Mouse (Mus musculus): ENCODE measurements around the gene Clns1a. TPM values are rescaled to one million over a fixed set of nuclear protein-coding genes. Genes with fewer than 3 reads are reported as not detected.
A peak's percentile ranks its signal among the peaks of the same experiment; 100 is the strongest.

Clns1a gene
- polyA plus RNA-seq, 1 experiment from 2014 or later = 134 TPM

DNA sequence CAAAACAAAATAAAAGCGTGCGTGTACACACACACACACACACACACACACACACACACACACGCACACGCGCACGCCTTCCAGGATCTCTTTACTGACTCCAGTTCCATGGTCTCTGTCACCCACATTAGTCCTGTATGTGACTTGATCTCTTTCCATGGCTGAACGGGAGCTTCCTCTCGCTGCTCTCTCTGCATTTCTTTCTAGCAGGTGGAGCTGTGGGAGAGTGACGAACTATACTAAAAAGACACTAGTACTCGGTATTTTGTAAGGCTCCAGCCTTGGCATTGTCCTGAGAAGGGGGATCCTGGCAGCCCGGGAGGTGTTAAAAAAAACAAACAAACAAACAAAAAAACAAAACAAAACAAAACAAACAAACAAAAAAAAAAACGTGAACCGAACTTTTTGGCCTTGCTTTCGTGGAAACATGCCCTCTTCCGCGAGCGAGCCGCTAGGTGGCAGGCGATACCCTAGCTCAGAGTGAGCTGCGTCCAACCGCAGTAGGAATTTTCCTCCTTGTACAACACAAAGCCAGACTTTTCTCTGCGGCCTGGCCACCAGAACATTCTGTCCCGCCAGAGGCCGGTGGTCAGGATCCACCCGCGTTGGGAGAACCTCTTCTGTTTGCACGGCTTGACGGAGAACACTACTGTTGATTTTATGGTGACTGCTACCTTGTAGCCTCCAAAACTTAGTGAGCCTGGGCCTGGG lies 51.5 kb downstream of the Clns1a start:
- peak; percentile 80; the same call in 1 of the 2 replicates for ATAC-seq (ENCODE audit: insufficient read depth, low FRiP score)

DNA sequence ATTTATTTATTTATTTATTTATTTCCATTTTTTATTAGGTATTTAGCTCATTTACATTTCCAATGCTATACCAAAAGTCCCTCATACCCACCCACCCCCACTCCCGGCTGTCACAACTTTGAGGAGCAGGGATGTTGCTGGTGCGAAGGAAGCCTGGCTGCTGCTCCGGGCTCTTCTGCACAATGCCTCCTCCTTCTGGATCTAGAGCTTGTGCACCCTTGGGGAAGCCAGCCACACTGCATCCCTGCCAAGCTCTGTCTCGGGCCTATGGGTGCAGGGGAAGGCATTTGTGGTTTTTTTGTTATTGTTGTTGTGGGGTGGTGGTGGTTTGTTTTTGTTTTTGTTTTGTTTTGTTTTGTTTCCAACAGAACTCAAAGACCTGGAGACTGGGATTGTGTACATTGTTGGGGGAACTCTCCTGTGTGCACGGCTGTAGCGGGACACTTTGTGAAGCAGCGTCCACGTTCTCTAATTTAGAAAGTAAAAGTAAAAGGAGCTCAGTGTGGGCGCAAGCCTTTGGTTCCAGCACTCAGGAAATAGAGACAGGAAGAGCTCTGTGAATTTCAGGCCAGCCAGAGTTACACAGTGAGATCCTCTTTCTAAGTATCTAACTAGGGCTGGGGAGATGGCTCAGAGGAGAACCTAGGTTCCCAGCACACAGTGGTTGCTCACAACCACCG lies 52.2 kb downstream of the Clns1a start:
- H3K4me3 ChIP-seq (replicated peaks; ENCODE audit: low read length) = peak overlapping the region; percentile 27
- H3K4me2 ChIP-seq (ENCODE audit: low read depth, low read length) = peak overlapping the region; percentile 49
- no peaks in the 10 kb centered on the region for H3K27me3 ChIP-seq (ENCODE audit: control insufficient read depth, insufficient read depth, low read length)
- no peaks in the 10 kb centered on the region for H3K9me3 ChIP-seq (replicated peaks; ENCODE audit: control insufficient read depth, low read length)
- H3K36me3 ChIP-seq (ENCODE audit: control insufficient read depth, insufficient read depth, low read length) = no peaks in the 10 kb centered on the region
- 57% methylated on average over 10 of the region's 10 CpGs for WGBS
- peak overlapping the region; percentile 62 for H3K9ac ChIP-seq (ENCODE audit: low read length)
- H3K27ac ChIP-seq (ENCODE audit: low read length) = peak overlapping the region; percentile 52
- ATAC-seq (ENCODE audit: insufficient read depth, low FRiP score) = peak; percentile 54; the same call in 1 of the 2 replicates
- H3K4me1 ChIP-seq (ENCODE audit: control insufficient read depth, insufficient read depth, low read length) = peaks cover 11% of the 10 kb centered on the region

More for the DNA sequence above, 51.5 kb downstream of the Clns1a start:
- Histone ChIP-seq H3K27ac (ENCODE audit: low read length) (no peak overlapping the region; the same call in 1 of the 2 replicates), H3K9ac (ENCODE audit: low read length) (peak overlapping the region; percentile 57; the same call in 1 of the 2 replicates), H3K9me3 (replicated peaks; ENCODE audit: control insufficient read depth, low read length) (no peaks in the 10 kb centered on the region), H3K36me3 (ENCODE audit: control insufficient read depth, insufficient read depth, low read length) (no peaks in the 10 kb centered on the region), H3K4me1 (ENCODE audit: control insufficient read depth, insufficient read depth, low read length) (peaks cover 11% of the 10 kb centered on the region), H3K4me3 (replicated peaks; ENCODE audit: low read length) (peak overlapping the region; percentile 27; the same call in 1 of the 2 replicates), H3K4me2 (ENCODE audit: low read depth, low read length) (peak overlapping the region; percentile 49), H3K27me3 (ENCODE audit: control insufficient read depth, insufficient read depth, low read length) (no peaks in the 10 kb centered on the region)
- 25% methylated on average over 28 of the region's 28 CpGs for WGBS

DNA sequence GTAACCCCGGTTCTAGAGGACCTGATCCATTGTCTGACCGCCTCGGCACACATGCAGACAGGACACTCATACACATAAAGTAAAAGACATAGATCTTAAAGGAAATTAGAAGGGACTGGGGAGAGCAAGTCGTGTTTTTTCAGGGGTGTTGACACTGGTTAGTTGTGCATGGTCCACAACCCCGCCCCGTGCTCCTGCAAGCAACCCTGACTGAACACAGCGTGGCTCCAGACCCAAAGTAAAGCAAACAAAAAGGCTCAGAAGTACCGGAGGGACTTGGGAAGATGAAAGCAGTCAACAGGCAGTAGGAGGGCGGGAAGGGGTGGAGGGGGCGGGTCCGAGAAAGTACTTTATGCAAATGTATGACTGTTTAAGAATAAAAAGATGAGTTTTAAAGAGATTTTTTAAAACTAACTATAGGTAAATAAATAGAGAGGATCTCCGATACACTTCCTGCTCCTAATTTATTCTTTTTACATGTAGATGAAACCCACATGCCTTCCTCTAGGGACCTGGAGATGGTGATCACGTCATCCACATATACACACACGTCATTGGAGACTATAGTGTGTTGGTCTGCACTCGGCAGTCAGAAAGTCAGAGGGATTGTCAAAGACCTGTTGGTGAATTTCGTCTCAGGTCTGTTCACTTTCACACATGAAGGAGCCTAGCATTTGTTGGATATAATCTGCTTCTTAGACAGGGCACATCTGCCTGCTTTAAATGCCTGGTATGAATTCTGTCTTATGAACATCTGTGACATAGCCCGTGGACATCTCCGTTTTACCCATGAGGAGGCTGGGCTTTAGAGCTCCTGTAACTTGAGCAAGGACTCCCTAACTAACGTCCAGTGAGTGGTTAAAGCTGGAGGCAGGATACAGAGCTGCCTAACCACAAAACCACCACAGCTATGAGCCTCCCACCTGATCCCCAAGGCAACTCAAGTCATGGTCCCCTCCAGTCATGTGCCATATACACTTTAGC lies 53.1 kb downstream of the Clns1a start:
- H3K4me2 ChIP-seq (ENCODE audit: low read depth, low read length) = peak overlapping the region; percentile 48
- peak overlapping the region; percentile 52 for H3K27ac ChIP-seq (ENCODE audit: low read length)
- H3K4me3 ChIP-seq (replicated peaks; ENCODE audit: low read length) = peak overlapping the region; percentile 24
- H3K9me3 ChIP-seq (replicated peaks; ENCODE audit: control insufficient read depth, low read length) = no peaks in the 10 kb centered on the region
- H3K4me1 ChIP-seq (ENCODE audit: control insufficient read depth, insufficient read depth, low read length) = peaks cover 11% of the 10 kb centered on the region
- WGBS = 32% methylated on average over 19 of the region's 19 CpGs
- peak overlapping the region; percentile 62 for H3K9ac ChIP-seq (ENCODE audit: low read length)
- H3K27me3 ChIP-seq (ENCODE audit: control insufficient read depth, insufficient read depth, low read length) = no peaks in the 10 kb centered on the region
- ATAC-seq (ENCODE audit: insufficient read depth, low FRiP score) = peak; percentile 44
- H3K36me3 ChIP-seq (ENCODE audit: control insufficient read depth, insufficient read depth, low read length) = no peaks in the 10 kb centered on the region

DNA sequence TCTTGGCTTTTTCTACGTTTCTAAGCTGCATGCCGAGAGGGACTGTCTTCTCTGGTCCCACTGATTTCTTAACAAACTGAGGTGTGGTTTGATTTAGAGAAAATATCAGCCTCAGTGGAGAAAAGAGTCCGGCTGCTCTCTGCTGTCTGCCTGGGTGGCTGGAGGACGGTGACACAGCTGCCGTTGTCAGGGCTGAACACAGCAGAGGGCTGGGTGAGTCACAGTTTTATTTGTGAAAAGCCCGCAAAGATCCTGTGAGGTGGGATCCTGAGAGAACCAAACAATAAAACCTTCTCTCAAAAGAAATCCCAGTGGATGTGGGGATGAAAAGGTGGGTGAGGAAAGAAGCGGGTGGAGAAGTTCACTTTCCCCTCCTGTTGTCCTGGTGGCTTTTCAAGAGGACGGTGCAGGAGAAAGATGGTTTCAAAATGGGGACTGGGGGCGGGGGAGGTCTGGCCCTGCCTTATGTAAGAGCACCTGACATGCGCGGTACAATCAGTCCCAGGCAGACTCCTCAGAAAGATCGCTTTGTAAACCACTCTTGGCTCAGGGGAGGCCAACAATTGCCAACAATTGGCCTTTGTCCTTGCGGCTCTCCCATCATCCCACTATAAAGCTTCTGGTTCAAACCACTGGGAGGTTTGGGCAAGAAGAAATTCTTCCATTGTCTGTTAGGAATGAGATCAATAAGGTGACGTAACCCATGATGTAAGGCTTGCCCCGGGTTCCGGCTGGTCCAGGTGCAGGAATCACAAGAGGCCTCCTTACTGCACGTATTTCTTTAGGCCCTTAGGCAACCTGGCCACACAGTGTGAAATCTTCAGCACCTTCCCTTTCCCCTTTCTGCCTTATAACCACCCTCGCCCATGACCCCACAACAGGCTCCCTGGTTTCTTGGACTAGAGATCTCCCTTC lies 60.8 kb downstream of the Clns1a start:
- Histone ChIP-seq H3K9me3 (replicated peaks; ENCODE audit: control insufficient read depth, low read length) (no peaks in the 10 kb centered on the region), H3K36me3 (ENCODE audit: control insufficient read depth, insufficient read depth, low read length) (no peaks in the 10 kb centered on the region), H3K27me3 (ENCODE audit: control insufficient read depth, insufficient read depth, low read length) (no peaks in the 10 kb centered on the region), H3K4me1 (ENCODE audit: control insufficient read depth, insufficient read depth, low read length) (no peaks in the 10 kb centered on the region), H3K9ac (ENCODE audit: low read length) (no peak overlapping the region), H3K27ac (ENCODE audit: low read length) (no peak overlapping the region), H3K4me3 (replicated peaks; ENCODE audit: low read length) (no peak overlapping the region), H3K4me2 (ENCODE audit: low read depth, low read length) (peak overlapping the region; percentile 2; the same call in 1 of the 2 replicates)
- peak; percentile 47; the same call in 1 of the 2 replicates for ATAC-seq (ENCODE audit: insufficient read depth, low FRiP score)
- WGBS = 56% methylated on average over 18 of the region's 18 CpGs

DNA sequence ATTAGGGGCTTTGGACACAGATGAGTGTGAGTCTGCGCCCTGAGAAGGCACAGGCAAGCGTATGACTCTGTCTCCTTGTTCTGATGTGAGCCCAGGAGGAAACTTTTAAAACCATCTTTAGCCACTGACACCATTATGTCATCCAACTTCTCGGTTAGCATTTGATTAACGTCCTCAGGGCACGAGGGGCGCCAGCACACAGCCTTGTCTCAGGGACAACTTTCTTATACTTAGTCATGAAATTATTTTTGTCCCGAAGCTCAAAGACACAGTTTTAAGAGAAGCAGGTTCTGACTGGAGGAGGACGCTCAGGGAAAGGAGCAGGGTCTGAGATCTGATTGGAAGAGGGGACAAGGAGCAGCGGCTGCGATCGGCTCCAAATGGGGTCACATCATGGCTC lies 68.2 kb downstream of the Clns1a start:
- Histone ChIP-seq H3K4me1 (ENCODE audit: control insufficient read depth, insufficient read depth, low read length) (no peaks in the 10 kb centered on the region), H3K27me3 (ENCODE audit: control insufficient read depth, insufficient read depth, low read length) (no peaks in the 10 kb centered on the region), H3K27ac (ENCODE audit: low read length) (no peak overlapping the region), H3K36me3 (ENCODE audit: control insufficient read depth, insufficient read depth, low read length) (no peaks in the 10 kb centered on the region), H3K9me3 (replicated peaks; ENCODE audit: control insufficient read depth, low read length) (no peaks in the 10 kb centered on the region), H3K9ac (ENCODE audit: low read length) (no peak overlapping the region), H3K4me2 (ENCODE audit: low read depth, low read length) (no peak overlapping the region), H3K4me3 (replicated peaks; ENCODE audit: low read length) (no peak overlapping the region)
- WGBS = 75% methylated on average over 11 of the region's 11 CpGs
- no peak for ATAC-seq (ENCODE audit: insufficient read depth, low FRiP score)

DNA sequence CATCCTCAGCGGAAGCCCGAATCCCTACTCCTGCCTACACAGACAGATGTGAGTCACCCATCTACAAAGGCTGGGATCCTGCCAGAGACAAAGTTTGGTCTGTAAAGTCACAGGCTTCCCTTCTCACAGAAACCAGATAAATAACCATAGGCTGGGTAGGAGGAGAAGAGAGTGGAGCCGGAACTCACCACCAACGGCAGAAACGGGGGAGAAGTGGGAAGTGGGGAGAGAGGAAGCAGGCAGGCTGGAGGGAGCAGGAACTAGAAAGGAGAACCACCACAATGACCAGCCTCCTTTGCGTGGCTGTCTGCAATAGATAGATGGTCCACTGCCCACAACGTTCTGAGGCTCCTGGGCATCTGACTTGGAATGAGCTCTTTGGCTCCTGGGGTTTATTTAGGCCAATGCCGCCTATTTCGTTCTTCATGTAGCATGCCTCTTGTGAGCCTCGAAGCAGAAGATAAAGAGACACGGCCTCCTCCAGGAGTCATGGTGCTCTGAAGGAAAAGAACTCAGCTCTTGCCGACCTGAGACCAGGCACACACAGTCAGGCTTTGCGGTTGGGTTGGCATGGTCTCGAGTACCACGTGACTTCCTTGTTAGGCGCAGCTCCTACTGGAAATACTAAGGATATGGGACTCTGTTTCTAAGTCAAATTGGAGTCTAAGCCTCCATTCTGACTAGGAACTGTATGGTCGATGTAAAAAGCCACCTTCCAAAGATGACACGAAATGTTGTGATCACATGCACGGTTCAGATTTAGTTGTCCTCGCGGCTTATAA lies 68.9 kb downstream of the Clns1a start:
- 82% methylated on average over 21 of the region's 21 CpGs for WGBS
- ATAC-seq (ENCODE audit: insufficient read depth, low FRiP score) = no peak
- Histone ChIP-seq H3K4me3 (replicated peaks; ENCODE audit: low read length) (no peak overlapping the region), H3K9me3 (replicated peaks; ENCODE audit: control insufficient read depth, low read length) (no peaks in the 10 kb centered on the region), H3K27me3 (ENCODE audit: control insufficient read depth, insufficient read depth, low read length) (no peaks in the 10 kb centered on the region), H3K4me1 (ENCODE audit: control insufficient read depth, insufficient read depth, low read length) (no peaks in the 10 kb centered on the region), H3K27ac (ENCODE audit: low read length) (no peak overlapping the region), H3K4me2 (ENCODE audit: low read depth, low read length) (no peak overlapping the region), H3K9ac (ENCODE audit: low read length) (no peak overlapping the region), H3K36me3 (ENCODE audit: control insufficient read depth, insufficient read depth, low read length) (no peaks in the 10 kb centered on the region)

DNA sequence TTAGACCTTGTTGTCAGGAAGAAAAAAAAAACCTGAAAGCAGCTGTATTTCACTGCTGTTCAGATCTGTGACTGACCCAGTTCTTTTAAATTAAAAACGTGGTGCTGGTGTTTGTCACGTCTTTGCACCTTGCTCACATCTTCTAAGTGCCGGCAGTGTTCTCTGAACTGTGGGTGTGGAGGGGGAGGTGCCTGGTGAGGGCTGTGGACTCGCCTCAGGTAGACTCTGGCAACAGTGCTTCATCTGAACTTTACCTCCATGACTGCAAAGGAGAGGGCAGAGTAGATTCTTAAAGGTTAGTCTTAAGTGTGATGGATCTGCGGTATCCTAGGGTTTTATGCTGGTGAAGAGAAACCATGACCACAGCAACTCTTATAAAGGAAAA lies 69.5 kb downstream of the Clns1a start:
- no peak for ATAC-seq (ENCODE audit: insufficient read depth, low FRiP score)
- Histone ChIP-seq H3K27me3 (ENCODE audit: control insufficient read depth, insufficient read depth, low read length) (no peaks in the 10 kb centered on the region), H3K9me3 (replicated peaks; ENCODE audit: control insufficient read depth, low read length) (no peaks in the 10 kb centered on the region), H3K9ac (ENCODE audit: low read length) (no peak overlapping the region), H3K36me3 (ENCODE audit: control insufficient read depth, insufficient read depth, low read length) (no peaks in the 10 kb centered on the region), H3K27ac (ENCODE audit: low read length) (no peak overlapping the region), H3K4me3 (replicated peaks; ENCODE audit: low read length) (no peak overlapping the region), H3K4me1 (ENCODE audit: control insufficient read depth, insufficient read depth, low read length) (no peaks in the 10 kb centered on the region), H3K4me2 (ENCODE audit: low read depth, low read length) (no peak overlapping the region)
- 73% methylated on average over 5 of the region's 5 CpGs for WGBS
